Mouse (Mus musculus) monocyte, adult 59 days (primary cell): Measurements from ENCODE around the gene Cdc123. TPM values are rescaled to one million over a fixed set of nuclear protein-coding genes. Genes with fewer than 3 reads are reported as not detected.

Experiments used
- total RNA-seq, 2 experiments: library from RNA; stranded (reverse); gene quantifications; one replicate each; pipeline ENCODE4 v1.2.4; 2023

Cdc123 gene
- 10 to 100 TPM; 72.0 to 74.9 TPM for total RNA-seq

GRCm38 (mm10) chr2:5844873-5845631 lies at the start of gene Cdc123, which contains the start of gene Nudt5:
Gene Cdc123 (minus strand): TSS chr2:5845164.
Gene Nudt5 (plus strand): TSS chr2:5845019.

GRCm38 (mm10) chr2:5862834-5863233 lies 17.9 kb upstream of the Cdc123 start, which contains the start of gene Gm13199:
Gene Gm13199 (minus strand): TSS chr2:5862934.

Other genes with a start within 250 kb of the Cdc123 start
- gene Camk1d, start 130.6 kb downstream of the Cdc123 start, total RNA-seq = 100 to 1,000 TPM; 128 to 130 TPM
- 10 to 100 TPM; 16.5 to 18.0 TPM for gene Nudt5, start 145 bp downstream of the Cdc123 start, total RNA-seq
- gene Gm13199, start 17.8 kb upstream of the Cdc123 start, total RNA-seq = 1 to 10 TPM in 1 of 2 experiments, not detected in 1; 1.5 TPM
- gene Sec61a2, start 50.3 kb upstream of the Cdc123 start, total RNA-seq = 10 to 100 TPM; 18.8 to 25.3 TPM
- gene Dhtkd1, start 97.6 kb upstream of the Cdc123 start, total RNA-seq = under 1 TPM; 0.52 to 0.70 TPM
- gene Upf2, start 106.3 kb upstream of the Cdc123 start, total RNA-seq = 10 to 100 TPM; 27.1 to 28.2 TPM